Mouse (Mus musculus) kidney, embryonic 14.5 days (tissue): ENCODE measurements at regions not wholly inside any gene's neighbourhood (a gene's known extent, or its start where the extent isn't known, plus 50 kb on each side); places are given as distances from the start of the nearest gene placed in this dataset.

Source experiments
- ATAC-seq: fragments of 200-750 bp; cut with Nextera tagmentation; 2 replicates; pipeline ENCODE4 v1.8.0; 2017; ENCODE audit warnings: moderate number of reproducible peaks, mild to moderate bottlenecking, moderate TSS enrichment, moderate library complexity; ENCODE audit not compliant: low FRiP score, low TSS enrichment
- H3K27ac ChIP-seq: fragments of 300-500 bp; sonication (generic); 2 replicates; pipeline ENCODE4 v1.5.1; 2014; ENCODE audit warnings: low read depth, mild to moderate bottlenecking, low read length, moderate library complexity, mixed read lengths
- H3K27me3 ChIP-seq: fragments of 300-500 bp; sonication (generic); 2 replicates; pipeline ENCODE4 v1.6.1; 2014; ENCODE audit warnings: mild to moderate bottlenecking, low read length; ENCODE audit not compliant: control insufficient read depth, insufficient read depth
- H3K36me3 ChIP-seq: fragments of 300-500 bp; sonication (generic); 2 replicates; pipeline ENCODE4 v1.6.1; 2014; ENCODE audit warnings: low read length, mixed read lengths; ENCODE audit not compliant: control insufficient read depth, insufficient read depth
- H3K4me1 ChIP-seq: fragments of 300-500 bp; sonication (generic); 2 replicates; pipeline ENCODE4 v1.6.1; 2014; ENCODE audit warnings: low read length, mixed read lengths; ENCODE audit not compliant: control insufficient read depth, insufficient read depth
- H3K4me2 ChIP-seq: fragments of 300-500 bp; sonication (generic); replicated peaks from 2 replicates; pipeline ENCODE4 v1.6.1; 2014; ENCODE audit warnings: low read depth, mild to moderate bottlenecking, low read length
- H3K4me3 ChIP-seq: fragments of 300-500 bp; sonication (generic); 2 replicates; pipeline ENCODE4 v1.5.1; 2014; ENCODE audit warnings: mild to moderate bottlenecking, low read length
- H3K9ac ChIP-seq: fragments of 300-500 bp; sonication (generic); 2 replicates; pipeline ENCODE4 v1.6.1; 2014; ENCODE audit warnings: low read depth, mild to moderate bottlenecking, low read length, moderate library complexity
- H3K9me3 ChIP-seq: fragments of 300-500 bp; sonication (generic); 2 replicates; pipeline ENCODE4 v1.6.1; 2016; ENCODE audit warnings: low read length; ENCODE audit not compliant: control insufficient read depth
- WGBS: fragments of 180-500 bp; shearing (Covaris S2); extraction: QIAGEN DNeasy Blood & Tissue Kit; methylation state at CpG from one replicate; pipeline ENCODE4 v1.1.7; 2014; 5-methylcytosine and 5-hydroxymethylcytosine counted together

DNA sequence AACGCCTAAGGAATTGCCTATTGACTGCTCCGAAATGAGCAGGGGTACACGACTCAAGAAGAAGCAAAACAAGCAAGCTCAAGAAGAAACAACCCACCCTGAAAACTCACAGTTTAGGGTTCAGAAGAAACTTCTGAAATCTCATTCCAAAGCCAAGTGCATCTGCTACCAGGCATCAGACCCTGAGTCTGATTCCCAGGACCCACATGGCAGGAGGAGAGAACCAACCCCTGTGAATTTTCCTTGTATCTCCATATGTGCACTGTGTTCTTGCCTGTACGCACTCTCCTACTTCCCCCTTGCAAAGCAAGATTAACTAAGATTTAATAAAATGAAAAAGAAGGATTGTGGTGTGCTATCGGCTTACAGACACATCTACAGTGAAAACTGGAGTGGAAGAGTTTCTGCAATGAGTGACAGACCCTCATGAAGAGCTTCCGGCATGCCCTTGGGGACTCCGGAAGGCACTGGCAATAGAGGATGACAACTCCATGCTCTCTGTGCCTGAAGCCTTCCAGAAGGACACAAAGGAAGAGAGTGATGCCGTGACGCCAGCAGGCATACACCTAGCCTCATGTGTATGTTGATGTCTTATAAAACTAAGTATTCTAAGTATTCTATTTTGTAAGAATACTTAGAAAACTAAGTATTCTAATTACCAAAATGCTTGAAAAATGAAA, 55.2 kb upstream of the 1110032F04Rik start:
- no peaks in the 10 kb centered on the region for H3K36me3 ChIP-seq
- no peak overlapping the region for H3K4me2 ChIP-seq
- no peak overlapping the region for H3K9ac ChIP-seq
- H3K4me1 ChIP-seq: no peaks in the 10 kb centered on the region
- no peaks in the 10 kb centered on the region for H3K9me3 ChIP-seq
- no peak for ATAC-seq
- H3K27me3 ChIP-seq: no peaks in the 10 kb centered on the region
- H3K27ac ChIP-seq: no peak overlapping the region
- H3K4me3 ChIP-seq: no peak overlapping the region
- 93% methylated on average over 9 of the region's 9 CpGs for WGBS

DNA sequence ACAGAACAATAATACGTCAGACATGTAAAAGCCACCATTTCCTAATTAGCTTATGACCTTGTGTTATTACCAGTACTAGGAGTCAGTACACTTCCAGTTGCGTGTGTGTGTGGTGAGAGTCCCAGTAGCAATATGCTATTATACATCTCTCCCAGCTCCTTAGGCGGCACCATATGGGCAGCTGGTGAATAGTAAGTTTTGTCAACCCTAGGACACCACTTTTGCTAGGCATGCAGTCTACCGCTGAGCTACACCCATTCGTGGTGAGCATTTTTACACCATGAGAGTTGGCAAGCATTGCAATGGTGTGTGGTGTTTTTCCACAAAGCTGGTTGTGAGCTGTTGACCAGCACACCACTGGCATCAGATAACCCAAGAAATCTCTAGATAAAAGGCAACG, 53.8 kb upstream of the 1110032F04Rik start:
- H3K4me1 ChIP-seq: no peaks in the 10 kb centered on the region
- H3K9me3 ChIP-seq: no peaks in the 10 kb centered on the region
- no peak overlapping the region for H3K27ac ChIP-seq
- ATAC-seq: no peak
- H3K9ac ChIP-seq: no peak overlapping the region
- 93% methylated on average over 6 of the region's 6 CpGs for WGBS
- H3K4me2 ChIP-seq: no peak overlapping the region
- H3K4me3 ChIP-seq: no peak overlapping the region
- H3K27me3 ChIP-seq: no peaks in the 10 kb centered on the region
- no peaks in the 10 kb centered on the region for H3K36me3 ChIP-seq

DNA sequence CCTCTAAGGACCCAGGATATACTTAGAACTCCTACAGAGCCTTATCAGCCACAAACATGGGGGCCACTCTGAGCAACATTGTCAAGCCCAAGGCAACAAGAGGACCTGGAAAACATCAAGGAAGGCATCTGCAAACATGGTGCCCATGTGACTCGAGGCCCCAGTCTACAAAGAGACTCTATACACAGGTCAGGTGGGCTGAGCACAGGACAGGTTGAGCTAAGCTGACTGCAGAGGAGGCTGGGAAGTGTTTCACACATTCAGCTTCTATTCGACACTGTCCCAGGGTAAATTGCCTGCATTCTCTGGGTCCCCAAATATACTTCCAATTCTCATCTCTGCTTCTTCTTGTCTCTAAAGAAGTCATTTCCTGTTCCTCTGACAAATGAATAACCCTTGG, 52.1 kb upstream of the 1110032F04Rik start:
- 71% methylated on average over 2 of the region's 2 CpGs for WGBS
- H3K9ac ChIP-seq: no peak overlapping the region
- no peak overlapping the region for H3K4me2 ChIP-seq
- ATAC-seq: no peak
- H3K27me3 ChIP-seq: no peaks in the 10 kb centered on the region
- H3K27ac ChIP-seq: no peak overlapping the region
- no peaks in the 10 kb centered on the region for H3K9me3 ChIP-seq
- 0 out of 2 replicates have a peak, but pooled peaks cover 5% of the 10 kb centered on the region for H3K4me1 ChIP-seq
- no peaks in the 10 kb centered on the region for H3K36me3 ChIP-seq
- H3K4me3 ChIP-seq: no peak overlapping the region
